15 mouse cellular contexts compared by ENCODE assay signal in the genomic region with DNA sequence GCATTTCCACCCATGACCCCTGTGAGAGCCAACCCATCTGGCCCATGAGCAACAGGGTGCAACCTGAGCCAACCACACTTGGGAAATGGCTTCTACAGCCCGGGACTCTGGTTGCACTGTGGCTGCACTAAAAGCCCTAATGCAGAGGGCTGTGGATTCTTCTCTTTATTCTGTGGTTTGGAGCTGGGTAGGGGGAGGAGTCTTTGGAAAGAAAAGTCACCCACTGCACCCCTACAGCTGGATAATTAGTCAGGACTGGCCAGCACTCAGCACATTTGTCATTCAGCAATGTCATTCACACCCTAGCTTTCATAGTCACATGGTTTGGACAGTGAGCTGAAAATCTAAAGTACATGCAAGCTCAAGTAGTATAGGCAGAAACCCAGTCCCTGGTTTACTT.
A peak's percentile ranks its signal among the peaks of the same experiment; 100 is the strongest.
DNase-seq lines count a peak whose midpoint lies in the region; ATAC-seq and TF ChIP-seq lines count a peak whose summit lies in the region.
"Had no signal": no experiment of that assay in that cellular context is flagged by ENCODE, and none has a peak within 500 bp of the region (broad histone marks: within the 10 kb centered on the region; RNA-seq: fewer than 3 reads in every experiment).

No protein-coding gene starts in this region.

- H3K4me3 ChIP-seq in midbrain, embryonic 11.5 days (ENCODE audit: low read depth, low read length), result no peak overlapping the region
- no peak overlapping the region for H3K4me3 ChIP-seq in midbrain, embryonic 15.5 days
- no peak overlapping the region for H3K4me3 ChIP-seq in heart, embryonic 12.5 days
- no peak overlapping the region for H3K4me3 ChIP-seq in myocyte
- H3K4me3 ChIP-seq: forebrain, embryonic 12.5 days; limb, embryonic 10.5 days had no signal

- H3K9ac ChIP-seq in midbrain, embryonic 11.5 days (ENCODE audit: low read length), result no peak overlapping the region
- no peak overlapping the region for H3K9ac ChIP-seq in midbrain, embryonic 15.5 days
- no peak overlapping the region for H3K9ac ChIP-seq in heart, embryonic 12.5 days
- H3K9ac ChIP-seq: forebrain, embryonic 12.5 days; liver, embryonic 14.5 days had no signal

- no peaks in the 10 kb centered on the region for H3K36me3 ChIP-seq in midbrain, embryonic 11.5 days (ENCODE audit: control insufficient read depth, insufficient read depth, low read length)
- no peaks in the 10 kb centered on the region for H3K36me3 ChIP-seq in midbrain, embryonic 15.5 days (replicated peaks)
- H3K36me3 ChIP-seq in heart, embryonic 12.5 days, result no peaks in the 10 kb centered on the region
- no peaks in the 10 kb centered on the region for H3K36me3 ChIP-seq in myocyte (ENCODE audit: control insufficient read depth, insufficient read depth)
- H3K36me3 ChIP-seq: forebrain, embryonic 12.5 days; limb, embryonic 10.5 days had no signal

- H3K27ac ChIP-seq in midbrain, embryonic 11.5 days (ENCODE audit: low read depth, low read length), result no peak overlapping the region
- H3K27ac ChIP-seq in midbrain, embryonic 15.5 days, result no peak overlapping the region
- peak overlapping the region; percentile 63 for H3K27ac ChIP-seq in heart, embryonic 12.5 days (ENCODE audit: poor library complexity, severe bottlenecking)
- H3K27ac ChIP-seq: forebrain, embryonic 12.5 days; limb, embryonic 10.5 days; liver, embryonic 14.5 days had no signal

- no peak for ATAC-seq in midbrain, embryonic 11.5 days (ENCODE audit: low FRiP score)
- ATAC-seq in midbrain, embryonic 15.5 days (replicated peaks), result no peak
- ATAC-seq in heart, embryonic 12.5 days (ENCODE audit: insufficient number of reproducible peaks, low FRiP score), result 0 out of 2 replicates have a peak, but pooled peaks have one; percentile 42
- ATAC-seq in erythroblast, adult 5-6 weeks (replicated peaks; ENCODE audit: low FRiP score, poor library complexity, severe bottlenecking), result no peak

- DNase-seq in gastrocnemius, postnatal 25 days, result peak; percentile 23
- DNase-seq in gastrocnemius, adult 8-10 months (ENCODE audit: low spot score in 2 of 2), result no peak
- peak; percentile 57 for DNase-seq in midbrain, embryonic 11.5 days (ENCODE audit: low spot score, missing footprints)
- DNase-seq in right cerebral cortex, adult 2 months (ENCODE audit: low spot score in 2 of 2), result no peak
- DNase-seq: cerebellum, adult 9-11 months; kidney, postnatal 10 days; right cerebral cortex, adult 18-20 months; thymus, adult 2 months had no signal

- no peaks in the 10 kb centered on the region for H3K9me3 ChIP-seq in midbrain, embryonic 11.5 days (ENCODE audit: control insufficient read depth, low read length)
- H3K9me3 ChIP-seq in midbrain, embryonic 15.5 days, result no peaks in the 10 kb centered on the region
- H3K9me3 ChIP-seq in heart, embryonic 12.5 days (replicated peaks), result no peaks in the 10 kb centered on the region
- H3K9me3 ChIP-seq: forebrain, embryonic 12.5 days; limb, embryonic 10.5 days had no signal

- no peaks in the 10 kb centered on the region for H3K79me2 ChIP-seq in myocyte (ENCODE audit: control insufficient read depth, insufficient read depth)

- H3K4me1 ChIP-seq in midbrain, embryonic 11.5 days (ENCODE audit: control insufficient read depth, insufficient read depth, low read length), result no peaks in the 10 kb centered on the region
- H3K4me1 ChIP-seq in midbrain, embryonic 15.5 days, result no peaks in the 10 kb centered on the region
- H3K4me1 ChIP-seq in heart, embryonic 12.5 days (replicated peaks), result peaks cover 39% of the 10 kb centered on the region
- H3K4me1 ChIP-seq: forebrain, embryonic 12.5 days had no signal

- H3K4me2 ChIP-seq in midbrain, embryonic 11.5 days, result no peak overlapping the region
- H3K4me2 ChIP-seq in midbrain, embryonic 15.5 days, result no peak overlapping the region
- 0 out of 2 replicates have a peak overlapping the region, but pooled peaks have one; percentile 16 for H3K4me2 ChIP-seq in heart, embryonic 12.5 days
- H3K4me2 ChIP-seq in myocyte (ENCODE audit: low read depth), result peak overlapping the region; percentile 53
- H3K4me2 ChIP-seq: forebrain, embryonic 12.5 days had no signal

- H3ac ChIP-seq in myocyte (ENCODE audit: control insufficient read depth, insufficient read length), result no peak overlapping the region

- 77% methylated on average over 1 of the region's 1 CpGs for WGBS in midbrain, embryonic 11.5 days
- WGBS in midbrain, embryonic 15.5 days, result 65% methylated on average over 1 of the region's 1 CpGs
- WGBS in heart, embryonic 12.5 days, result 24% methylated on average over 1 of the region's 1 CpGs

- H3K27me3 ChIP-seq in midbrain, embryonic 11.5 days (ENCODE audit: control insufficient read depth, insufficient read depth, low read length), result no peaks in the 10 kb centered on the region
- no peaks in the 10 kb centered on the region for H3K27me3 ChIP-seq in midbrain, embryonic 15.5 days (replicated peaks)
- no peaks in the 10 kb centered on the region for H3K27me3 ChIP-seq in heart, embryonic 12.5 days (replicated peaks)
- no peaks in the 10 kb centered on the region for H3K27me3 ChIP-seq in myocyte (ENCODE audit: control insufficient read depth, insufficient read depth, insufficient read length)
- H3K27me3 ChIP-seq: forebrain, embryonic 12.5 days had no signal

- TF ChIP-seq POLR2A in myocyte (IDR thresholded peaks at IDR 0.05; ENCODE audit: insufficient read length, low read depth), result no peak

TF ChIP-seq in myocyte, 11 proteins besides CTCF, POLR2A, EP300 and RAD21:
- TF ChIP-seq E2F4 (IDR thresholded peaks at IDR 0.05; ENCODE audit: insufficient read depth) (no peak), SRF (IDR thresholded peaks at IDR 0.05; ENCODE audit: control insufficient read depth, insufficient read length, low read depth) (no peak), MYOG (IDR thresholded peaks at IDR 0.05; ENCODE audit: control insufficient read depth in 1 of 3, insufficient read depth in 1 of 3, insufficient read length in 2 of 3, low read depth in 2 of 3) (peak in 2 of 3 experiments; percentile 9 to 77), MYOD1 (IDR thresholded peaks at IDR 0.05; ENCODE audit: control insufficient read depth in 1 of 3, insufficient read length in 2 of 3, low read depth in 2 of 3) (peak in 1 of 3 experiments; percentile 46), TCF3 (IDR thresholded peaks at IDR 0.05; ENCODE audit: insufficient read length, low read depth) (peak; percentile 0), POLR2AphosphoS2 (IDR thresholded peaks at IDR 0.05; ENCODE audit: insufficient read length, low read depth) (no peak), CEBPB (IDR thresholded peaks at IDR 0.05; ENCODE audit: insufficient read depth, poor library complexity, severe bottlenecking) (0 out of 2 replicates have a peak, but pooled peaks have one; percentile 47), REST (IDR thresholded peaks at IDR 0.05; ENCODE audit: insufficient read depth, insufficient read length) (no peak), MAX (IDR thresholded peaks at IDR 0.05; ENCODE audit: low read depth) (no peak), USF1 (IDR thresholded peaks at IDR 0.05; ENCODE audit: low read depth) (peak; percentile 63), TCF12 (IDR thresholded peaks at IDR 0.05; ENCODE audit: insufficient read depth, poor library complexity, severe bottlenecking) (peak; percentile 20)

Comparison
In these comparisons a context has a peak if more than half of its experiments do, and no peak if none do; other contexts are left out.
1. DNase-seq: peak in gastrocnemius, postnatal 25 days (single experiment) and midbrain, embryonic 11.5 days (single experiment); none in gastrocnemius, adult 8-10 months (0 of 2) and right cerebral cortex, adult 2 months (0 of 2).
2. H3K4me2 ChIP-seq: peak in heart, embryonic 12.5 days (single experiment) and myocyte (single experiment); none in midbrain, embryonic 11.5 days (single experiment) and midbrain, embryonic 15.5 days (single experiment).